Mouse (Mus musculus) heart, postnatal 0 days (tissue): Measurements from ENCODE around the gene Schip1. TPM values are rescaled to one million over a fixed set of nuclear protein-coding genes. Genes with fewer than 3 reads are reported as not detected.

Experiments
- ATAC-seq: fragments of 200-750 bp; cut with Nextera tagmentation; 2 replicates; pipeline ENCODE4 v1.8.0; 2017; ENCODE audit warnings: low read depth, moderate number of reproducible peaks, moderate library complexity; ENCODE audit not compliant: insufficient read depth
- DNase-seq: peaks from one replicate; pipeline ENCODE4 v3.0.0-alpha.2; 2016; ENCODE audit warnings: low spot score
- H3K27ac ChIP-seq: fragments of 300-500 bp; sonication (generic); 2 replicates; pipeline ENCODE4 v1.5.1; 2014; ENCODE audit warnings: low read depth, mild to moderate bottlenecking
- H3K27me3 ChIP-seq: fragments of 300-500 bp; sonication (generic); 2 replicates; pipeline ENCODE4 v1.6.1; 2014; ENCODE audit warnings: low read length, mixed read lengths; ENCODE audit not compliant: control insufficient read depth, insufficient read depth
- H3K36me3 ChIP-seq: fragments of 300-500 bp; sonication (generic); replicated peaks from 2 replicates; pipeline ENCODE4 v1.6.1; 2014; ENCODE audit warnings: low read length, mixed read lengths; ENCODE audit not compliant: control insufficient read depth, insufficient read depth
- H3K4me1 ChIP-seq: fragments of 300-500 bp; sonication (generic); 2 replicates; pipeline ENCODE4 v1.6.1; 2014; ENCODE audit warnings: antibody characterized with exemption; ENCODE audit not compliant: control insufficient read depth, insufficient read depth
- H3K4me2 ChIP-seq: fragments of 300-500 bp; sonication (generic); 2 replicates; pipeline ENCODE4 v1.6.1; 2014; ENCODE audit warnings: low read depth, mild to moderate bottlenecking, low read length, moderate library complexity
- H3K4me3 ChIP-seq: fragments of 300-500 bp; sonication (generic); 2 replicates; pipeline ENCODE4 v1.5.1; 2014; ENCODE audit warnings: low read depth, low read length
- H3K9ac ChIP-seq: fragments of 300-500 bp; sonication (generic); replicated peaks from 2 replicates; pipeline ENCODE4 v1.6.1; 2014; ENCODE audit warnings: low read depth, low read length, mixed read lengths
- H3K9me3 ChIP-seq: fragments of 300-500 bp; sonication (generic); replicated peaks from 2 replicates; pipeline ENCODE4 v1.6.1; 2016; ENCODE audit warnings: low read length; ENCODE audit not compliant: control insufficient read depth
- CTCF ChIP-seq: IDR thresholded peaks from 2 replicates; pipeline ENCODE4 v1.5.1; 2016; ENCODE audit warnings: antibody characterized with exemption, control low read depth, low read depth
- EP300 ChIP-seq: IDR thresholded peaks from 2 replicates; pipeline ENCODE4 v1.6.1; 2016; ENCODE audit warnings: antibody characterized with exemption, low read depth
- whole genome bisulfite sequencing: fragments of 180-500 bp; shearing (Covaris S2); extraction: QIAGEN DNeasy Blood & Tissue Kit; methylation state at CpG from one replicate; pipeline ENCODE4 v1.1.7; 2014; 5-methylcytosine and 5-hydroxymethylcytosine counted together
- polyA plus RNA-seq: library from polyadenylated mRNA; unstranded; fragments of >200 nt; fragmentation: Nextera tagmentation; extraction: Ambion mirVana; gene quantifications from 2 replicates; pipeline ENCODE4 v1.2.1, GENCODE M21; 2015
- total RNA-seq: library from RNA; depleted of rRNA; stranded (reverse); fragments of >200 nt; gene quantifications from 2 replicates; pipeline ENCODE4 v1.2.3, GENCODE M21; 2014; ENCODE audit warnings: low replicate concordance

Schip1 gene
- total and polyA plus RNA-seq, 2 experiments from 2014 or later, result 58.4 to 74.3 TPM

- no peak for ATAC-seq
- H3K4me1 ChIP-seq, result peaks cover 32% of the 10 kb centered on the region
Measured at GRCm38 (mm10) chr3:68574565-68574964, 510.0 kb downstream of the Schip1 start.

GRCm38 (mm10) chr3:68575636-68576340, 511.2 kb downstream of the Schip1 start:
- Histone ChIP-seq H3K36me3 (no peaks in the 10 kb centered on the region), H3K4me2 (peak overlapping the region; percentile 38), H3K9me3 (no peaks in the 10 kb centered on the region), H3K9ac (no peak overlapping the region), H3K4me3 (no peak overlapping the region), H3K4me1 (peaks cover 32% of the 10 kb centered on the region), H3K27me3 (no peaks in the 10 kb centered on the region), H3K27ac (no peak overlapping the region)
- DNase-seq (no peak), ATAC-seq (no peak)
- TF ChIP-seq CTCF (no peak), EP300 (no peak)
- 42% methylated on average over 10 of the region's 10 CpGs for WGBS

More at GRCm38 (mm10) chr3:68574565-68574964, 510.0 kb downstream of the Schip1 start:
- DNase-seq, result no peak
- TF ChIP-seq EP300 (no peak), CTCF (no peak)
- Histone ChIP-seq H3K27me3 (no peaks in the 10 kb centered on the region), H3K9me3 (no peaks in the 10 kb centered on the region), H3K9ac (no peak overlapping the region), H3K4me3 (no peak overlapping the region), H3K4me2 (no peak overlapping the region), H3K36me3 (no peaks in the 10 kb centered on the region), H3K27ac (no peak overlapping the region)
- 74% methylated on average over 8 of the region's 8 CpGs for WGBS

DNA sequence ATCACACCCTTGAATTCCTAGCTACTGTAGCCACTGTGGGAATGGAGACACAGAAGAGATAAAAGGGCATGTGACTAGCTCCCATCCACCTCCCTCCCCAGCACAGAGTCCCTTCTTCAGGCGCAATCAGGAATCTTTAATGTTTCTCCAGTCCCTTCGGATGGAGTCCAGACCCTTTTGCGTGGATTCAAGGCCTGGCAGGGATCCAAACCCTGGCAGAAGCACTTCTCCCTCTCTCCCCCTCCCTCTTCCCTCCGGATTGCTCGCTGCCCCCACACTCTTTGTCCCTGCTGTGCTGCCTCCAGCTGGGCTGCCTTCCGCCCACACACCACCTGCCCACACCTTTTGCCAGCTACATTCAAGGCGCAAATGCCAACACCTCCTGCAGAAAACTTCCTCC, 511.8 kb downstream of the Schip1 start:
- peak overlapping the region; percentile 38 for H3K4me2 ChIP-seq
- no peak overlapping the region for H3K4me3 ChIP-seq
- no peaks in the 10 kb centered on the region for H3K27me3 ChIP-seq
- peaks cover 32% of the 10 kb centered on the region for H3K4me1 ChIP-seq
- H3K36me3 ChIP-seq, result no peaks in the 10 kb centered on the region
- no peaks in the 10 kb centered on the region for H3K9me3 ChIP-seq
- peak; percentile 28; the same call in 1 of the 2 replicates for ATAC-seq
- 15% methylated on average over 7 of the region's 7 CpGs for WGBS
- TF ChIP-seq CTCF, result no peak
- no peak for TF ChIP-seq EP300
- no peak overlapping the region for H3K27ac ChIP-seq
- H3K9ac ChIP-seq, result no peak overlapping the region
- peak; percentile 44 for DNase-seq

- TF ChIP-seq CTCF (no peak), EP300 (no peak)
Measured at GRCm38 (mm10) chr3:68576948-68577347, 512.3 kb downstream of the Schip1 start.

DNA sequence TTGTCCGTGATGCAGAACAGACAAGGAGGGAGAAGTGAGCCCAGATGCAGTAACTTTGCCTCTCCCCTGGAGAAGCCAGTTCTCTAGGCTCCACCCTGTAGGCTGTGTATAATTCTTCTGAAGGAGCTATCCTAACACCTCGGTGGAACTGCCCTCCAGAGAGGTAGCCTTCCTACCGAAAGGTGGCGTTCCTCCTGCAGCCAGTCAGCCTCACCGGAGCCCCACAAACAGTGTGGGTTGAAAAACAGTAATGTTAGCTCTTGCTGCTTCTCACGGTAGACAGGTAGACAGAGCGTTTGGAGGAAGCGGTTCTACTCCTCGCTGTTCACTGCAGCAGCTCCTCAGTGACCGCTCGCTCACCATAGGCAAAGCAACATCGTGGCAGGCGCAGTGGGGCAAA, 517.0 kb downstream of the Schip1 start:
- TF ChIP-seq CTCF (peak; percentile 15), EP300 (no peak)
- Histone ChIP-seq H3K4me2 (no peak overlapping the region), H3K36me3 (no peaks in the 10 kb centered on the region), H3K4me3 (no peak overlapping the region), H3K27ac (no peak overlapping the region), H3K27me3 (no peaks in the 10 kb centered on the region), H3K4me1 (peaks cover 46% of the 10 kb centered on the region), H3K9me3 (no peaks in the 10 kb centered on the region), H3K9ac (no peak overlapping the region)
- DNase-seq (no peak), ATAC-seq (no peak)
- 73% methylated on average over 13 of the region's 13 CpGs for WGBS

More at GRCm38 (mm10) chr3:68576948-68577347, 512.3 kb downstream of the Schip1 start:
- H3K4me2 ChIP-seq, result no peak overlapping the region
- no peaks in the 10 kb centered on the region for H3K27me3 ChIP-seq
- no peaks in the 10 kb centered on the region for H3K9me3 ChIP-seq
- no peak overlapping the region for H3K4me3 ChIP-seq
- H3K9ac ChIP-seq, result no peak overlapping the region
- peaks cover 32% of the 10 kb centered on the region for H3K4me1 ChIP-seq
- ATAC-seq, result no peak
- no peak for DNase-seq
- no peak overlapping the region for H3K27ac ChIP-seq
- 47% methylated on average over 5 of the region's 5 CpGs for WGBS
- no peaks in the 10 kb centered on the region for H3K36me3 ChIP-seq
